ENCODE assay signal across 7 mouse cellular contexts in the genomic region with DNA sequence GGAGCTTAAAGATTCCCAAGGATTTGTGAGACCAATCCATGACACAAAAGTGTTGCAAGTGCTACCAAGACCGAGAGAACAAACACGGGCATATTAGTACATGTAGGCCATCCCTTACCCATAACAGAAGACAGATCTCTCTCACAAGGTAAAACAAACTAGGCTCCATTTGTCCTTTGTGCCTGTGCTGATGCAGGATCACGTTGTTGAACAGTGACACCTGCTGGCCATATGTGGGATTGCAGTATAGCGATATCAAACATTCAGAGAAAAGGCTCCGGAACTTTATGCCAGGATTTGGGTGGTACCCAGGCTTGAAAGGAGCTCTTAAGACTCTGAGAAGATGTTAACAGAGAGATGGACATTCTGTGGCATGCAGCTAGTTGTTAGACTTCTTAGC. TPM values are rescaled to one million over a fixed set of nuclear protein-coding genes. Genes with fewer than 3 reads are reported as not detected.
A peak's percentile ranks its signal among the peaks of the same experiment; 100 is the strongest.
DNase-seq lines count a peak whose midpoint lies in the region; ATAC-seq and TF ChIP-seq lines count a peak whose summit lies in the region.

No protein-coding gene starts in this region.

- H3K27ac ChIP-seq in neural tube, embryonic 15.5 days (replicated peaks) = no peak overlapping the region
- H3K27ac ChIP-seq in embryonic fibroblast, embryonic 13.5 days (ENCODE audit: insufficient read depth, low read length) = peak overlapping the region; percentile 92
- H3K27ac ChIP-seq in lung, embryonic 14.5 days (ENCODE audit: low read depth) = no peak overlapping the region

- peaks cover 17% of the 10 kb centered on the region for H3K27me3 ChIP-seq in neural tube, embryonic 15.5 days (replicated peaks)
- H3K27me3 ChIP-seq in lung, embryonic 14.5 days (ENCODE audit: insufficient read depth, low read length) = peaks cover 20% of the 10 kb centered on the region

- no peaks in the 10 kb centered on the region for H3K9me3 ChIP-seq in neural tube, embryonic 15.5 days (replicated peaks)
- no peaks in the 10 kb centered on the region for H3K9me3 ChIP-seq in lung, embryonic 14.5 days (ENCODE audit: low read depth, low read length)

- 7% methylated on average over 5 of the region's 5 CpGs for WGBS in neural tube, embryonic 15.5 days
- WGBS in large intestine, adult 2 months = under 1% methylated on average over 5 of the region's 5 CpGs
- WGBS in lung, embryonic 14.5 days = 3% methylated on average over 5 of the region's 5 CpGs

- H3K4me3 ChIP-seq in neural tube, embryonic 15.5 days (replicated peaks) = no peak overlapping the region
- H3K4me3 ChIP-seq in embryonic fibroblast, embryonic 13.5 days (ENCODE audit: insufficient read depth, low read length) = no peak overlapping the region
- no peak overlapping the region for H3K4me3 ChIP-seq in lung, embryonic 14.5 days (ENCODE audit: low read depth, low read length)

- no peak for ATAC-seq in neural tube, embryonic 15.5 days (ENCODE audit: low FRiP score)
- no peak for ATAC-seq in lung, embryonic 14.5 days (ENCODE audit: insufficient read depth)

- peak; percentile 75; the same call in 1 of the 2 replicates for TF ChIP-seq CTCF in embryonic fibroblast, embryonic 13.5 days (IDR thresholded peaks at IDR 0.05; ENCODE audit: borderline replicate concordance, insufficient read depth, low read length)
- TF ChIP-seq CTCF in lung, embryonic 14.5 days (IDR thresholded peaks at IDR 0.05; ENCODE audit: low read depth) = peak; percentile 98

- H3K4me2 ChIP-seq in neural tube, embryonic 15.5 days = no peak overlapping the region
- H3K4me2 ChIP-seq in lung, embryonic 14.5 days = no peak overlapping the region

- DNase-seq in neural tube, embryonic 10.5 days (ENCODE audit: extremely low spot score, low spot score) = peak; percentile 85
- DNase-seq in adrenal gland, postnatal 4 days (ENCODE audit: low spot score in 2 of 2) = peak; percentile 49 to 67
- DNase-seq in large intestine, adult 2 months (ENCODE audit: low read depth, low spot score) = peak; percentile 51
- DNase-seq in lung, embryonic 14.5 days = peak; percentile 94
- DNase-seq in spleen, adult 12 weeks (ENCODE audit: low spot score) = peak; percentile 50

- no peak overlapping the region for H3K9ac ChIP-seq in neural tube, embryonic 15.5 days (replicated peaks)
- no peak overlapping the region for H3K9ac ChIP-seq in lung, embryonic 14.5 days

- H3K36me3 ChIP-seq in neural tube, embryonic 15.5 days = no peaks in the 10 kb centered on the region
- H3K36me3 ChIP-seq in lung, embryonic 14.5 days (ENCODE audit: insufficient read depth) = no peaks in the 10 kb centered on the region

- TF ChIP-seq POLR2A in embryonic fibroblast, embryonic 13.5 days (IDR thresholded peaks at IDR 0.05; ENCODE audit: low read depth, low read length) = no peak

- peaks cover 22% of the 10 kb centered on the region for H3K4me1 ChIP-seq in neural tube, embryonic 15.5 days
- H3K4me1 ChIP-seq in embryonic fibroblast, embryonic 13.5 days (ENCODE audit: control insufficient read depth, insufficient read depth, low read length) = peaks cover 7% of the 10 kb centered on the region; the same call in 1 of the 2 replicates
- peaks cover 3% of the 10 kb centered on the region; the same call in 1 of the 2 replicates for H3K4me1 ChIP-seq in lung, embryonic 14.5 days (ENCODE audit: insufficient read depth)

RNA-seq across cellular contexts. Expression of a gene that starts 3.7 kb away (rescaled TPM):
- polyA plus RNA-seq in neural tube, embryonic 15.5 days (2015; fragmentation: Nextera tagmentation; extraction: Ambion mirVana) = 7.7 and 9.8 TPM in 2 replicates
- total RNA-seq in adrenal gland, postnatal 4 days (2021) = 10 to 100 TPM; 36.9 to 42.0 TPM
- polyA plus RNA-seq in embryonic fibroblast, embryonic 13.5 days (2011; ENCODE audit: insufficient read length, low read depth, missing spikeins) = 36.4 and 40.9 TPM in 2 replicates
- 21.5 and 26.4 TPM in 2 replicates for polyA plus RNA-seq in large intestine, adult 2 months (2012; rRNA removed)
- 17.0 and 17.1 TPM in 2 replicates for polyA plus RNA-seq in lung, embryonic 14.5 days (2014; fragmentation: Nextera tagmentation; extraction: Ambion mirVana)

RNA-seq across cellular contexts. Expression of a gene that starts 50.3 kb away (rescaled TPM):
- 3.3 and 6.4 TPM in 2 replicates for polyA plus RNA-seq in neural tube, embryonic 15.5 days (2015; fragmentation: Nextera tagmentation; extraction: Ambion mirVana)
- 100 to 1,000 TPM; 108 to 120 TPM for total RNA-seq in adrenal gland, postnatal 4 days (2021)
- 59.2 and 64.8 TPM in 2 replicates for polyA plus RNA-seq in embryonic fibroblast, embryonic 13.5 days (2011; ENCODE audit: insufficient read length, low read depth, missing spikeins)
- 13.3 and 22.7 TPM in 2 replicates for polyA plus RNA-seq in large intestine, adult 2 months (2012; rRNA removed)
- polyA plus RNA-seq in lung, embryonic 14.5 days (2014; fragmentation: Nextera tagmentation; extraction: Ambion mirVana) = 20.4 and 22.0 TPM in 2 replicates
